Mouse (Mus musculus): ENCODE measurements around the gene Nlrp1a.

- TF ChIP-seq CTCF (IDR thresholded peaks at IDR 0.05; ENCODE audit: low read depth) (no peak), EP300 (IDR thresholded peaks at IDR 0.05; ENCODE audit: low read depth) (no peak)
Measured at GRCm38 (mm10) chr11:71076342-71076741, 68.2 kb downstream of the Nlrp1a start.

All from liver, postnatal 0 days (tissue).